Comparison of ENCODE assay signal across 9 mouse cellular contexts in the genomic region with DNA sequence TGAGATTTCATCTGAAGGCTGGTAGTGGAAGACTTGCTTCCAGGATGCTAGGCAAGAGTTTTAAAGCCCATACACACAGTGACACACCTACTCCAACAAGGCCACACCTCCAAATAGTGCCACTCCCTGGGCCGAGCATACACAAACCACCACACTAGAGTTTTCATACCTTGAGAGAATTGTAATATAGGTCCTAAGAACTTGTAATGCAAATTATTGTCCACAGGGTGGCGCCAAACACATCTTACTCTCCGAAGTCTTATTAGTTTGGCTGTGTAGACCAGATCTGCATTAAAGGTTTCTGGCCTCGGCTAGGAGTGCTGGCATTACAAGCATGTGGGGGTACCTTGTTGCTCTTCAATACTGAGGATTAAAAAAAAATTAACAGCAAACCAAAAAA. TPM values are rescaled to one million over a fixed set of nuclear protein-coding genes. Genes with fewer than 3 reads are reported as not detected.
A peak's percentile ranks its signal among the peaks of the same experiment; 100 is the strongest.
DNase-seq lines count a peak whose midpoint lies in the region; ATAC-seq and TF ChIP-seq lines count a peak whose summit lies in the region.
"Had no signal": no experiment of that assay in that cellular context is flagged by ENCODE, and none has a peak within 500 bp of the region (broad histone marks: within the 10 kb centered on the region; RNA-seq: fewer than 3 reads in every experiment).

No protein-coding gene starts in this region.

- no peak overlapping the region for H3K27ac ChIP-seq in neural tube, embryonic 15.5 days (replicated peaks)
- H3K27ac ChIP-seq: heart, embryonic 15.5 days had no signal

- DNase-seq in embryo, embryonic 10 days (ENCODE audit: low spot score): peak; percentile 87
- DNase-seq in heart, postnatal 10 days: peak; percentile 57 to 75
- DNase-seq in kidney, postnatal 14 days: peak; percentile 78
- peak; percentile 23 to 54 for DNase-seq in lung, adult 18-20 months
- DNase-seq in thymus, postnatal 4 days: peak; percentile 57

- H3K9me3 ChIP-seq in E14TG2a.4 (ENCODE audit: low read length): no peaks in the 10 kb centered on the region
- H3K9me3 ChIP-seq in neural tube, embryonic 15.5 days (replicated peaks): no peaks in the 10 kb centered on the region
- H3K9me3 ChIP-seq: heart, embryonic 15.5 days had no signal

- WGBS in neural tube, embryonic 15.5 days: 13% methylated on average over 4 of the region's 4 CpGs

- peak; percentile 77 for ATAC-seq in activated CD4-positive, CD25-positive, alpha-beta regulatory T cell, adult 4 months
- ATAC-seq in neural tube, embryonic 15.5 days (ENCODE audit: low FRiP score): peak; percentile 58; the same call in 1 of the 2 replicates

- H3K36me3 ChIP-seq in E14TG2a.4 (ENCODE audit: insufficient read depth, low read length): peaks cover 22% of the 10 kb centered on the region
- peaks cover 21% of the 10 kb centered on the region for H3K36me3 ChIP-seq in neural tube, embryonic 15.5 days

- H3K27me3 ChIP-seq in E14TG2a.4 (ENCODE audit: insufficient read depth, low read length): 0 out of 2 replicates have a peak, but pooled peaks cover 5% of the 10 kb centered on the region
- no peaks in the 10 kb centered on the region for H3K27me3 ChIP-seq in neural tube, embryonic 15.5 days (replicated peaks)
- H3K27me3 ChIP-seq: heart, embryonic 15.5 days had no signal

- intact Hi-C loops in heart, postnatal 10 days (cut with DNase I): loop anchor here (1.0 to 5.0 kb wide), 3 partner anchors 41 to 164 kb away; no protein-coding TSS in a partner anchor

- no peak overlapping the region for H3K9ac ChIP-seq in neural tube, embryonic 15.5 days (replicated peaks)
- H3K9ac ChIP-seq: heart, embryonic 15.5 days had no signal

- peak; percentile 36 for TF ChIP-seq CTCF in E14TG2a.4 (conservative IDR thresholded peaks at IDR 0.05; ENCODE audit: low read length)

- no peak overlapping the region for H3K4me3 ChIP-seq in E14TG2a.4 (replicated peaks; ENCODE audit: low read length)
- H3K4me3 ChIP-seq in neural tube, embryonic 15.5 days (replicated peaks): no peak overlapping the region
- H3K4me3 ChIP-seq: heart, embryonic 15.5 days had no signal

- peaks cover 23% of the 10 kb centered on the region for H3K4me1 ChIP-seq in E14TG2a.4 (replicated peaks; ENCODE audit: low read depth, low read length)
- H3K4me1 ChIP-seq in neural tube, embryonic 15.5 days: no peaks in the 10 kb centered on the region
- H3K4me1 ChIP-seq: heart, embryonic 15.5 days had no signal

- no peak overlapping the region for H3K4me2 ChIP-seq in neural tube, embryonic 15.5 days
- H3K4me2 ChIP-seq: heart, embryonic 15.5 days had no signal

RNA-seq across cellular contexts. Expression of a gene that starts 17.7 kb away (rescaled TPM):
- polyA plus RNA-seq in activated CD4-positive, CD25-positive, alpha-beta regulatory T cell, adult 4 months (2017; shearing (Covaris generic)): not detected
- 1 to 10 TPM; 5.7 to 6.1 TPM for total RNA-seq in heart, postnatal 10 days (2021)
- 0.89 and 0.93 TPM in 2 replicates for polyA plus RNA-seq in neural tube, embryonic 15.5 days (2015; fragmentation: Nextera tagmentation; extraction: Ambion mirVana)

RNA-seq across cellular contexts. Expression of a gene that starts 37.3 kb away (rescaled TPM):
- polyA plus RNA-seq in activated CD4-positive, CD25-positive, alpha-beta regulatory T cell, adult 4 months (2017; shearing (Covaris generic)): 1 to 10 TPM; 2.0 to 2.5 TPM
- 1 to 10 TPM; 8.7 to 8.9 TPM for total RNA-seq in heart, postnatal 10 days (2021)
- 19.1 and 21.8 TPM in 2 replicates for polyA plus RNA-seq in neural tube, embryonic 15.5 days (2015; fragmentation: Nextera tagmentation; extraction: Ambion mirVana)

RNA-seq across cellular contexts. Expression of a gene that starts 44.4 kb away (rescaled TPM):
- polyA plus RNA-seq in activated CD4-positive, CD25-positive, alpha-beta regulatory T cell, adult 4 months (2017; shearing (Covaris generic)): 10 to 100 TPM; 64.4 to 75.0 TPM
- total RNA-seq in heart, postnatal 10 days (2021): 10 to 100 TPM; 14.7 to 15.3 TPM
- 72.2 and 85.9 TPM in 2 replicates for polyA plus RNA-seq in neural tube, embryonic 15.5 days (2015; fragmentation: Nextera tagmentation; extraction: Ambion mirVana)

RNA-seq across cellular contexts. Expression of a gene that starts 44.5 kb away (rescaled TPM):
- polyA plus RNA-seq in activated CD4-positive, CD25-positive, alpha-beta regulatory T cell, adult 4 months (2017; shearing (Covaris generic)): 1 to 10 TPM; 3.8 to 4.0 TPM
- 10 to 100 TPM; 10.4 to 14.1 TPM for total RNA-seq in heart, postnatal 10 days (2021)
- 5.3 and 11.7 TPM in 2 replicates for polyA plus RNA-seq in neural tube, embryonic 15.5 days (2015; fragmentation: Nextera tagmentation; extraction: Ambion mirVana)

RNA-seq across cellular contexts. Expression of a gene that starts 56.9 kb away (rescaled TPM):
- not detected for polyA plus RNA-seq in activated CD4-positive, CD25-positive, alpha-beta regulatory T cell, adult 4 months (2017; shearing (Covaris generic))
- not detected for total RNA-seq in heart, postnatal 10 days (2021)
- polyA plus RNA-seq in neural tube, embryonic 15.5 days (2015; fragmentation: Nextera tagmentation; extraction: Ambion mirVana): 0.33 and 0.54 TPM in 2 replicates
